Mouse (Mus musculus) layer of hippocampus, postnatal 14 days (tissue): ENCODE results near the gene Hist1h4f. TPM values are rescaled to one million over a fixed set of nuclear protein-coding genes. Genes with fewer than 3 reads are reported as not detected.
"Not testable (repeated sequence)": the region's sequence is repeated elsewhere in the genome, so short reads cannot be mapped to it uniquely, and the experiment has no call there.

Source experiments
- DNase-seq, 2 experiments: peaks; one replicate each; pipeline ENCODE4 v3.0.0; 2021 to 2022; ENCODE audit warnings: low spot score in 2 of 2, mixed read lengths in 1 of 2
- total RNA-seq, 2 experiments: library from RNA; stranded (reverse); gene quantifications; 2 replicates each; pipeline ENCODE4 v1.2.3; 2021

Gene Hist1h4f
- total RNA-seq, 2 experiments from 2014 or later = 122 to 142 TPM

DNA sequence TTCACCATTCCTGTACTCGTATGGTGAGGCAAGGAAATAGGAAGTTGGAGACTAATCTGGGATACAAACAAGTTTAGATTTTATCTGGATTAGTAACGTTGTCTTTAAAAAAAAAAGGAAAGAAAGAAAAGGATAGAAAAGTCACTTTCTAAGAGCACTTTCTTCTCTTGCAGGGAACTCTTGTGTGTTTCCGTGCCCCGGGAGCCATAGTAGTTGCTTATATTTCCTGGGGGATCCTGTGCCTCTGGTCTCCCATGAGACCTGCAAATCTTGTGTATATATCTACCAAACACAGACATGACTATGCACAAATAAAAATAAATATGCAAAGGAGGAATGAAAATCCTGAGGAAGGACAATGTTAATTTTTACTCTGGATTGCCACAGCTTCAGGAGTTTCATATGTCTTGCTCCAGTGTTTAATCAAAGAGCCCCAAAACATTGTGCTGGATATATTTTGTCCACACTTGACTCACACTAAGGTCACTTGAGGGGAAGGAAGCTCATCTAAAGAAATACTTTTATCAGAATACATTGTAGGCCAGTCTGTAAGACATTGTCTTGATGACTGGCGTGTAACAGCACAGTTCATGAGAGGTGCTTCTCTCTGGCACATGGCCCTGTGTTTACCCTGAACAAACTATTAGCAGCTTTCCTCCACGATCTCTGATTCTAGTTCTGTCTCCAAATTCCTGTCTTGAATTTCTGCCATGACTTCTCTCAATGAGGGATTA lies 25.6 kb upstream of the Hist1h4f start:
- no peak for DNase-seq

- no peak for DNase-seq
Observed at GRCm38 (mm10) chr13:23576351-23576881, 25.0 kb upstream of the Hist1h4f start.

- not testable (repeated sequence) for DNase-seq
Observed at GRCm38 (mm10) chr13:23575864-23576313, 24.4 kb upstream of the Hist1h4f start.

GRCm38 (mm10) chr13:23575271-23575851 lies 23.9 kb upstream of the Hist1h4f start, which contains the start of gene Hist1h3d:
Hist1h3d (plus strand) TSS chr13:23575763.
- DNase-seq = peak in 1 of 2 experiments; percentile 87

GRCm38 (mm10) chr13:23574546-23575170 lies 23.2 kb upstream of the Hist1h4f start:
- not testable (repeated sequence) for DNase-seq

DNA sequence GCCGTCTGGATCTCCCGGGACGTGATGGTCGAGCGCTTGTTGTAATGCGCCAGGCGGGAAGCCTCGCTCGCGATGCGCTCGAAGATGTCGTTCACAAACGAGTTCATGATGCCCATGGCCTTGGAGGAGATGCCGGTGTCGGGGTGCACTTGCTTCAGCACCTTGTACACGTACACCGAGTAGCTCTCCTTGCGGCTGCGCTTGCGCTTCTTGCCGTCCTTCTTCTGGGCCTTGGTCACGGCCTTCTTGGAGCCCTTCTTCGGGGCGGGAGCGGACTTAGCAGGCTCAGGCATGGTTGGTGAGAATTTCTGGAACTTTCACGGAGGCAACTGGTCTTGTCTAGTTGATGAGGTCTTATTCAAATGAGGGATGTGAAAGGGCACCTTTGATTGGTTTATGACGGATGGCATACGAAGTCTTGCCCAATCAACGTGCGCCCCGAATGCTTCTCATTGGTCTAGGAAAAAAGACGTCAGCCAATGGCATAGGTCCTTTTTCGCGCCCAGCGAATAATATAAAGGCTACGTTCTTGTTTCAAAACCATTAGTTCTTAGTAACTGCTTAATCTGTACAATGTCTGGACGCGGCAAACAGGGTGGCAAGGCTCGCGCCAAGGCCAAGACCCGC lies 22.6 kb upstream of the Hist1h4f start, which contains the start of the genes Hist1h2bf and Hist1h2ad:
Gene Hist1h2bf, minus strand, starts transcription at position 299 of the 627 bp plus-strand sequence.
Gene Hist1h2ad, plus strand, starts transcription at position 484 of the 627 bp plus-strand sequence.
- peak; percentile 88 to 98 for DNase-seq

- not testable (repeated sequence) for DNase-seq
Observed at GRCm38 (mm10) chr13:23573034-23573897, 21.8 kb upstream of the Hist1h4f start.

DNA sequence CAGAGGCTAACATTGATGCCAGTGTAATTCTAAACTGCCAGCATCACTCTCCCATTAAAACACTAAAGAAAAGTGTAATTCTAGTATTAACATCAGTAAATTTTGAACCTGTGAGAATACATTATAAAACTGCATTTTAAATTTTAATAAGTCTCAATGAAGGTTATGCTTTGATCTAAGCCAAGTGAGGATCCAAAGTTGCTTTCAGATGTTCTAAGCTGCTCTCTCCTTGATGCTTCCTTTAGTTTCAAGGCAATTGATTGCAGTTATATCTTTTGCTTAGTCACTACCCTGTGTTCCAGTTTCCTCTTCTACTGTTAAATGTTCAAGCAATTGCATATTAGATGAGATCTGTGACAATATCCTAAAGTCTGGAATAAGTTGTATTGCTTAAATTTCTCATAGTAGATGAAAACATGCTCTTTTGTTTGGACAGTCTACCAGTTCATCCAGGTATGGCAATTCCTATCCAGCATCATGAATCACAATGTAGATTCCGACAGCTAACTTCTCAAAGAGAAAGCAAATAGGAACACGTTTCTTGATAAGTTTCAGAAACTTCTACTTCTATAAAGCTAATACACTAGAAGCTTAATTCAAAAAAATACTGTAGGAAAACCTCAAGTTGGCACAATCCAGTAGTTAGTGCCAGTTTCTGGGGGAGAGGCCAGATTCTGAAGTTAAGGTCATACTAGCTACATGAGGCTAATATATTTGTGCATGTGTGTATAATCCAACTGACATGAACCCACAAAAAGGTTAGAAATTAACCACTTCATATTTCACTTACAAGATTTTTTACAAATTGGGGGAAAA lies 21.0 kb upstream of the Hist1h4f start:
- no peak for DNase-seq

GRCm38 (mm10) chr13:23571504-23572217 lies 20.2 kb upstream of the Hist1h4f start:
- not testable (repeated sequence) for DNase-seq

- DNase-seq = peak; percentile 74 to 95
Observed at GRCm38 (mm10) chr13:23571022-23571503, 19.6 kb upstream of the Hist1h4f start, which contains the start of the genes Hist1h2ae and Hist1h2bg. Hist1h2ae (minus strand) TSS chr13:23571220. Hist1h2bg (plus strand) TSS chr13:23571396.

DNA sequence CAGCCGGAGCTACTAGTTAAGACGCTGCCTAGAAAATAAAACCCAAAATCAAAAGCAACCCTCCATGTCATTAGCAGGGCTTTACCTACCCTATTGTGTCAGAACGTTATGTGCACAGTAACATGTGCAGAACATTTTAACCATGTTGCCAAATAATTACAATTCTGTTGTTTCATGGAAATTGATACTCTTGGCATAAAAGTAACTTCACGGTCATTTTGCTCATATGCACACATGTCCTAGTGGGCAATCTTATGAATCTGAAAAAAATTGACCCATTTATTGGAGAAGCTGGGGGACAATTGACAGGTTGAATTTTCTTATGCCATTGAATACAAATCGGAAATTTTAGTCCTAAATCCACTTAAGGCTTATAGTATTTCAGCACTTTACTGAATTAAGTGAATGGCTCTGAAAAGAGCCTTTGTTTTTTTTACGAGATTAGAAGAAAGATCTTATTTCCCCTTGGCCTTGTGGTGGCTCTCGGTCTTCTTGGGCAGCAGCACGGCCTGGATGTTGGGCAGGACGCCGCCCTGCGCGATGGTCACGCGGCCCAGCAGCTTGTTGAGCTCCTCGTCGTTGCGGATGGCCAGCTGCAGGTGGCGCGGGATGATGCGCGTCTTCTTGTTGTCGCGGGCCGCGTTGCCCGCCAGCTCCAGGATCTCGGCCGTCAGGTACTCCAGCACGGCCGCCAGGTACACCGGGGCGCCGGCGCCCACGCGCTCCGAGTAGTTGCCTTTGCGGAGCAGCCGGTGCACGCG lies 19.0 kb upstream of the Hist1h4f start:
- DNase-seq = not testable (repeated sequence)

DNA sequence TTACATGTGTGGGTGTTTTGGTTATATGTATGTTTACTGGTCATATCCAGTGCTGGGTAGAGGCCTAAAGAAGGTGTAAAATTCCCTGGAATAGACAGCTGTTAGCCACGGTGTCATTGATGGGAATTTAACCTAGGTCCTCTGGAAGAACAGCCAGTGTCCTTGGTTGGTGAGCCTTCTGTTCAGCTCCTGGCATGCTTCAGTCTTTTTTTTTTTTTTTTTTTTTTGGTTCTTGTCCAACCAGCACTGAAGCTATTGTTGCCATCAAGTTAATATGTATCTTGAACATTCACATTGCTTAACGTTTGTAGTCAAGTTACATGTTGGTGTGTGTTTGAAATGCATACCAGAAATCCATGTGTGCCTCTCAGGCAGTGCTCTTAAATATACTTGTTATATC lies 13.0 kb upstream of the Hist1h4f start:
- DNase-seq = no peak

GRCm38 (mm10) chr13:23562699-23563462 lies 11.4 kb upstream of the Hist1h4f start:
- peak in 1 of 2 experiments; percentile 75 for DNase-seq

- peak; percentile 96 to 98 for DNase-seq
Observed at GRCm38 (mm10) chr13:23561883-23562659, 10.6 kb upstream of the Hist1h4f start, which contains the start of gene Hist1h3e. Hist1h3e (minus strand) TSS chr13:23562369.

- DNase-seq = not testable (repeated sequence)
Observed at GRCm38 (mm10) chr13:23561531-23561882, 10.1 kb upstream of the Hist1h4f start.

GRCm38 (mm10) chr13:23560699-23561098 lies 9.3 kb upstream of the Hist1h4f start:
- DNase-seq = not testable (repeated sequence)
